Mouse (Mus musculus) heart, embryonic 13.5 days (tissue): ENCODE data around the gene Ttc21b. TPM values are rescaled to one million over a fixed set of nuclear protein-coding genes. Genes with fewer than 3 reads are reported as not detected.

Experiments
- ATAC-seq: fragments of 200-750 bp; cut with Nextera tagmentation; 2 replicates; pipeline ENCODE4 v1.8.0; 2017; ENCODE audit warnings: moderate TSS enrichment; ENCODE audit not compliant: insufficient number of reproducible peaks, low FRiP score, low TSS enrichment; ENCODE audit errors: extremely low read depth
- H3K27ac ChIP-seq: fragments of 300-500 bp; sonication (generic); replicated peaks from 2 replicates; pipeline ENCODE4 v1.5.1; 2015; ENCODE audit warnings: moderate library complexity, mild to moderate bottlenecking, inconsistent platforms
- H3K27me3 ChIP-seq: fragments of 300-500 bp; sonication (generic); replicated peaks from 2 replicates; pipeline ENCODE4 v1.6.1; 2015; ENCODE audit warnings: mild to moderate bottlenecking, inconsistent platforms
- H3K36me3 ChIP-seq: fragments of 300-500 bp; sonication (generic); 2 replicates; pipeline ENCODE4 v1.6.1; 2015; ENCODE audit warnings: mild to moderate bottlenecking, inconsistent platforms
- H3K4me1 ChIP-seq: fragments of 300-500 bp; sonication (generic); 2 replicates; pipeline ENCODE4 v1.6.1; 2015; ENCODE audit warnings: inconsistent platforms
- H3K4me2 ChIP-seq: fragments of 300-500 bp; sonication (generic); 2 replicates; pipeline ENCODE4 v1.6.1; 2015; ENCODE audit warnings: inconsistent platforms, mild to moderate bottlenecking, moderate library complexity
- H3K4me3 ChIP-seq: fragments of 300-500 bp; sonication (generic); 2 replicates; pipeline ENCODE4 v1.5.1; 2015; ENCODE audit warnings: moderate library complexity, mild to moderate bottlenecking, inconsistent platforms
- H3K9ac ChIP-seq: fragments of 300-500 bp; sonication (generic); 2 replicates; pipeline ENCODE4 v1.6.1; 2015; ENCODE audit warnings: inconsistent platforms, mild to moderate bottlenecking, moderate library complexity
- H3K9me3 ChIP-seq: fragments of 300-500 bp; sonication (generic); 2 replicates; pipeline ENCODE4 v1.6.1; 2016; ENCODE audit warnings: inconsistent platforms
- WGBS: fragments of 180-500 bp; shearing (Covaris S2); methylation state at CpG from one replicate; pipeline ENCODE4 v1.1.7; 2015; ENCODE audit warnings: mixed read lengths; 5-methylcytosine and 5-hydroxymethylcytosine counted together
- polyA plus RNA-seq: library from polyadenylated mRNA; unstranded; fragments of >200 nt; fragmentation: Nextera tagmentation; extraction: Ambion mirVana; gene quantifications from 2 replicates; pipeline ENCODE4 v1.2.1, GENCODE M21; 2015

Gene Ttc21b
- polyA plus RNA-seq, result 5.7 and 6.0 TPM in 2 replicates

DNA sequence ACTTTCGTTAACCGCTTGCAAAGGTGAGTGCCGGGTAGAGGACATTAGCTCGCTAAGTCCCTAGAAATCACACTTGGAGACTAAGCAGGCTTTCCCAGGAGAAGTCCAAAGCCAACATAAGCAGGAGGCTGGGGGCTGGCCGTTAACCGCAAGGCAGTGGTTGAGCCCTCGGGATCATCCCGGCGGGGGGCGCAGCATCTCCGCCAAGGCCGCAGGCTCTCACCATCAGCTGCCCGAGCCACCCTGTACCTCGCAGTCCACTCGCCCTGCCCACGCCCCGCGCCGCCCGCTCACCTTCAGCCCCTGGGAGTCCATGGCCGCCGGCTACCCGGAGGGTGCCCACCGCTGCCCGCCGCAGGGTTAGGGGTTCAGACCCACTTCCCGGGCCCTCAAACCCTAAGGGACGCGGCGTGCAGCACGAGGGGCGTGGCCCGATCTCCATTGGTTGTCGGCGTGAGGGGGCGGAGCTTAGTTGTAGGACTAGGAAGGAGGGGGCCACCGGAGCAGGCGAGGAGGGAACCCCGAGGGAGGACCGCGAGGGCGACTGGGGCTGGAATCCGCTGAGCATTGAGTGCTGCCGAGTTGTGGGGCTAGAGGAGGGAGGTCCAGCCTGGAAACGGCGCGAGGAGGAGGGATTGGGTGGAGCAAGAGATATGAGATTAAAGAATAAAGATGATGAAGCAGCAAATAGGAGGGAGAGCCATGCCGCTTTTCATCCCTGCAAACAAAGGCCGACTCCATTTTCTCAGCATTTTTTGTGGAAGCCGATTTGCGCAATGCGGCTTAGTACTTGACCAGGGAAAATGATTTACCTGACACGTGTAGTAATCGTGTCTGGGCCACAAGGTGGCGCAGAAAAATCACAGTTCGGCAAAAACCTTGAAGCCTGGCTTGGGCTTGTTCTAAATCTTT is at the start of gene Ttc21b:
TSS of gene Ttc21b (minus strand) at position 398 of the 912 bp plus-strand sequence.
- ATAC-seq, result peak; percentile 98
- Histone ChIP-seq H3K27me3 (no peaks in the 10 kb centered on the region; the same call in 1 of the 2 replicates), H3K4me3 (peak within 1 kb of the TSS; percentile 91), H3K4me2 (peak within 1 kb of the TSS; percentile 76), H3K27ac (peak within 1 kb of the TSS; percentile 51), H3K36me3 (peaks cover 7% of the 10 kb centered on the region), H3K9me3 (no peaks in the 10 kb centered on the region), H3K4me1 (peaks cover 17% of the 10 kb centered on the region), H3K9ac (peak within 1 kb of the TSS; percentile 84)
- under 1% methylated on average over 56 of the region's 56 CpGs for WGBS

DNA sequence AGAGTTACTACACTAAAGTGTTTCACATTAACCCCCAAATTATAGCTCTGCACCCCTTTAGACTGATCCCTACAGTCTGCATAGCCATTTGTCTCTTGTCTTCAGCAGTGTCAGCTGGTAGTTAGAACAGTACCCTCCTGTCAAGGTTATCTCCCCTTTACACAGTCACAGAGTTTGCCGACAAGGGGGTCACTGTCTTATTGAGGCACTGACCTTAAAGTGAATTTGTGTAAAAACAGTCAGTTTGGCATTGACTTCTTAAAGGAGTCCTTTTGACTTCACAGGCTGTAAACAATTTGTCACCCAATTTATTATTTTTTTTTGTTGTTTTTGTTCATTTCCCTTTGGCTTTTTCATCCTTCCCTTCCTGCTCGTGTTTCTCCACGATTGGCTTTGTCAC is 16.1 kb upstream of the Ttc21b start:
- H3K9me3 ChIP-seq, result no peaks in the 10 kb centered on the region
- WGBS, result 61% methylated on average over 3 of the region's 3 CpGs
- no peak overlapping the region for H3K27ac ChIP-seq
- no peak overlapping the region for H3K9ac ChIP-seq
- H3K4me2 ChIP-seq, result no peak overlapping the region
- H3K27me3 ChIP-seq, result no peaks in the 10 kb centered on the region
- no peak overlapping the region for H3K4me3 ChIP-seq
- no peak for ATAC-seq
- H3K4me1 ChIP-seq, result no peaks in the 10 kb centered on the region
- no peaks in the 10 kb centered on the region for H3K36me3 ChIP-seq

DNA sequence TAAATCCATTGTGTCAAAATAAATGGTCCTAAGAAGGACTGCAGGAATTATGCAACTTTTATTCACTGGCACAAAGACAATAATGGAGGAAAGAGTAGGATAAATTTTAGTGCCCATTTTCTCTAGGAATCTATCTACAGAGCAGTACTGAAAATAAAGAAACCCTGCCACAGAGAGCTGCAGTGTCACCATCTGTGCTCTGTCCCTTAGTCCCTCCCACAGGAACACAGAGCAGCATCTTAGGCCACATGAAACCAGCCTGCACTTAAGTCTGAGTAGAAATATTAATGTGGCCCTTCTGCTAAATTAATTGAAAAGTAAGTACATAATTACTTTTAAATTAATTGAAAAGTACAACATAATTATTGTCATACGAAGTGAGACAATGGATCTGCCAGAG is 12.4 kb downstream of the Ttc21b start:
- no peak overlapping the region for H3K4me2 ChIP-seq
- no peak for ATAC-seq
- H3K27me3 ChIP-seq, result no peaks in the 10 kb centered on the region
- H3K9me3 ChIP-seq, result no peaks in the 10 kb centered on the region
- no peak overlapping the region for H3K27ac ChIP-seq
- peaks cover 40% of the 10 kb centered on the region for H3K36me3 ChIP-seq
- no peak overlapping the region for H3K4me3 ChIP-seq
- no peak overlapping the region for H3K9ac ChIP-seq
- WGBS, result 78% methylated on average over 1 of the region's 1 CpGs
- H3K4me1 ChIP-seq, result no peaks in the 10 kb centered on the region

DNA sequence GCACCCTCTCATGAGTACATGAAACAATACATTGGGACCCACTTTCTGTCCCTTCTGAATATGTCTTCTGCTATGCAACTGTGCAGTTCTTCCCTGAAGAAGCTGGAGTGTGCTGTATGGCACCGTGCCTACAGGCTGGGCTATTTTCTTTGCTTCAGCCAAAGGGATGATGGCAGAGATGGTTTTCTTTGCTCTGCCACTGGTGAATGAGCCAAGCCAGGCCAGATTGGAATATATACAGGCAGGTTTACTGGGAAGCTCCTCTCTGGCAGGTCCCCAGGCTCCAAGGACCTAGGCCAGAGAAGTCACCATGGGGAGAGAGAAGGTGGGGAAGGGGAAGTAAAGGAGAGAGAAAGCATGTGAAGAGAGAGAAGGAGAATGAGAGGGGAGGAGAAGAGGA is 16.1 kb downstream of the Ttc21b start:
- Histone ChIP-seq H3K36me3 (peaks cover 33% of the 10 kb centered on the region), H3K27me3 (no peaks in the 10 kb centered on the region), H3K9me3 (no peaks in the 10 kb centered on the region), H3K4me1 (no peaks in the 10 kb centered on the region), H3K4me2 (no peak overlapping the region), H3K9ac (no peak overlapping the region), H3K4me3 (no peak overlapping the region), H3K27ac (no peak overlapping the region)
- ATAC-seq, result no peak
- WGBS, result 96% methylated on average over 1 of the region's 1 CpGs

DNA sequence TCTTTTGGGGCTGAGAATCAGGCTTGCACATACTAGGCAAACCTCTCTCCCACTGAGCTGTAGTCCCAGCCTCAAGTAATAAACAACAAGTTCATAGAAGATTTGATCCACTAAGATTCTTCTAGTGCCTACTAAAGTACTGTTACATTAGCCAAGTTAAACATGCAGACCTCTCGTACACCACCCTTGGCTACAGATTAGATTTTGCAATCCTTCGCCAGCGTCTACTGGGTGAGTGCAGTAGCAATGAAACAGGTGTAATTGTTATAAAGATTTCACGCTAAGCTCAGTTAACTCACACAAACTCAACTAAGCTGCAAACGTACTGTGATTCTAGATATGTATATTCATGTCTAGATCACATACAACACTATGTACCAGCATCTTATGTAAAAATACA is 17.5 kb downstream of the Ttc21b start:
- Histone ChIP-seq H3K36me3 (peaks cover 39% of the 10 kb centered on the region), H3K4me1 (no peaks in the 10 kb centered on the region), H3K9ac (no peak overlapping the region), H3K4me2 (no peak overlapping the region), H3K9me3 (no peaks in the 10 kb centered on the region), H3K27me3 (no peaks in the 10 kb centered on the region), H3K4me3 (no peak overlapping the region), H3K27ac (no peak overlapping the region)
- 82% methylated on average over 5 of the region's 5 CpGs for WGBS
- ATAC-seq, result no peak

DNA sequence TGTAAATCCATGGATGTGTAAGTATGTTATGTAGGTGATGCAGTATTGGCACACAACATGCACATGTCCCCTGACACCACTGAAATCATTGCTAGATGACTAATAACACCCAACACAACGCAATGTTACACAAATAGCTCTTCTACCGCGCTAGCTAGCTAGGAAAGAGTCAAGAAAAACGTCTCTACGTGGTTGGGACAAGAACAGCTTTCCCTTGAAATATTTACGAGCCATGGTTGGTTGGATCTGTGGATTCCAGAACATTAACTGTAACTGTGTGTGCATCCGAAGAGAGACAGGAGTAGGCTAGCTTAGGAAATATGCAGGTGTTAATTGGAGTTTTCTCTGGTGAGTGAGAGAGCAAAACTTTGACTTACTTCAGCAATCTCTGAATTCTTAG is 35.5 kb downstream of the Ttc21b start:
- H3K27me3 ChIP-seq, result no peaks in the 10 kb centered on the region
- no peak overlapping the region for H3K27ac ChIP-seq
- no peak overlapping the region for H3K9ac ChIP-seq
- no peak overlapping the region for H3K4me2 ChIP-seq
- H3K4me3 ChIP-seq, result no peak overlapping the region
- ATAC-seq, result no peak
- no peaks in the 10 kb centered on the region for H3K9me3 ChIP-seq
- H3K36me3 ChIP-seq, result peaks cover 36% of the 10 kb centered on the region
- 90% methylated on average over 7 of the region's 7 CpGs for WGBS
- H3K4me1 ChIP-seq, result no peaks in the 10 kb centered on the region

DNA sequence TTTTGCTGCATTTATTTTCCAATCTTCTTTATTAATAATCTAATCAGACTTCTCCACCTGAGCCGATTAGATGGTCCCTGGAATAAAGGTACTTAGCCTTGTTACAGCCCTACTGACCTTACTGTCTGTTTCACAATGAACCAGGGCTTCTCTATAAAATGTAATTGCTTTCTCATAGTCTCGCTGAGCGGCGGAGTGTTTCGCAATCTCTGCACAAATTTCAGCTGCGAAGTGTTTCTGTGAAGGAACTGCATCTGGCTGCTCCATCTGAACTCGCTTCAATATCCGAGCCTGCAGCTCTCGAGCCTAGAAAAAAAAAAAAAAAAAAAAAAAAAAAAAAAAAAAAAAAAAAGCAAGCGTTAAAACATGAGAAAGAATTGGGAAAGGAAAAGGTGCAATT is 46.5 kb downstream of the Ttc21b start:
- H3K27me3 ChIP-seq, result no peaks in the 10 kb centered on the region
- no peak overlapping the region for H3K9ac ChIP-seq
- H3K4me2 ChIP-seq, result no peak overlapping the region
- no peaks in the 10 kb centered on the region for H3K4me1 ChIP-seq
- H3K9me3 ChIP-seq, result no peaks in the 10 kb centered on the region
- 84% methylated on average over 10 of the region's 10 CpGs for WGBS
- ATAC-seq, result no peak
- H3K36me3 ChIP-seq, result peaks cover 44% of the 10 kb centered on the region
- H3K4me3 ChIP-seq, result no peak overlapping the region
- no peak overlapping the region for H3K27ac ChIP-seq

DNA sequence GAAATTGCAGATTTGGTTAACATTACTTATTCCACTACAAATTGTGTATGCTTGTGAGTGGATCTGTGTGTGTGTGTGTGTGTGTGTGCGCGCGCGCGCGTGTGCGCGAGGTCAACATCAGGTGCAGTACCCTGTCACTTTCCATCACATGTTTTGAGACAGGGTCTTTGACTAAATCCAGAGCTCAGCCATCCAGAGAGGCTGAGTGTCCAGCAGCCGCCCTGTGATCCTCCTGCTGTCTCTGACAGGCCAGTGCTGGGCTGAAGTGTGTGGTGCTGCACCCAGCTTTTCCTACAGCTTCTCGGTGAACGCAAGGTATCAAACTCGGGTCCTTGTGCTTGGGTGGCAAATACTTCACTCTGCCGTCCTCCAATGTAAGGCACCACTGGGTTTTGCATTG is 47.1 kb downstream of the Ttc21b start:
- Histone ChIP-seq H3K9me3 (no peaks in the 10 kb centered on the region), H3K27ac (no peak overlapping the region), H3K27me3 (no peaks in the 10 kb centered on the region), H3K4me1 (no peaks in the 10 kb centered on the region), H3K4me3 (no peak overlapping the region), H3K4me2 (no peak overlapping the region), H3K9ac (no peak overlapping the region), H3K36me3 (peaks cover 39% of the 10 kb centered on the region)
- ATAC-seq, result no peak
- WGBS, result 92% methylated on average over 13 of the region's 13 CpGs

DNA sequence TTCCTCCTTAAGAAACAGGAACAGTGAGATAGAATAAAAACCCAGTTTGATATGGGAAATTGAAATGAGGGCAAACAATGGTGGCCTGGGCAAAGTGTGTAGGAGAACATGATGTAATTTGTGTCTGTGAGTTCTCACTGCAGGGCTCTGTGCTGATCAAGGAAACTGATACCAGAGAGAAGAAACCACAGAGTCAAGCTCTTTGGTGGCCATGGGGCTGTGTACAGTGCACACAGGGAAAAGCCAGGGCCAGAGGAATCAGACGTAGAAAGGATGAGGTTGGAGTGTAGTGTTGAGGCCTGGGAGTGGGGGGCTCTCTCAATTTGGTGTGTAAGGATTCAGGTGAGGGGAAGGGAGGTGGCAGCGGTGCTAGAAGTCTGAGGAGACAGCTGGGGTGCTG is 49.6 kb downstream of the Ttc21b start:
- no peak overlapping the region for H3K4me2 ChIP-seq
- H3K27me3 ChIP-seq, result no peaks in the 10 kb centered on the region
- no peaks in the 10 kb centered on the region for H3K9me3 ChIP-seq
- WGBS, result 77% methylated on average over 2 of the region's 2 CpGs
- no peak overlapping the region for H3K4me3 ChIP-seq
- ATAC-seq, result no peak
- H3K4me1 ChIP-seq, result no peaks in the 10 kb centered on the region
- no peak overlapping the region for H3K9ac ChIP-seq
- H3K27ac ChIP-seq, result no peak overlapping the region
- peaks cover 37% of the 10 kb centered on the region for H3K36me3 ChIP-seq

DNA sequence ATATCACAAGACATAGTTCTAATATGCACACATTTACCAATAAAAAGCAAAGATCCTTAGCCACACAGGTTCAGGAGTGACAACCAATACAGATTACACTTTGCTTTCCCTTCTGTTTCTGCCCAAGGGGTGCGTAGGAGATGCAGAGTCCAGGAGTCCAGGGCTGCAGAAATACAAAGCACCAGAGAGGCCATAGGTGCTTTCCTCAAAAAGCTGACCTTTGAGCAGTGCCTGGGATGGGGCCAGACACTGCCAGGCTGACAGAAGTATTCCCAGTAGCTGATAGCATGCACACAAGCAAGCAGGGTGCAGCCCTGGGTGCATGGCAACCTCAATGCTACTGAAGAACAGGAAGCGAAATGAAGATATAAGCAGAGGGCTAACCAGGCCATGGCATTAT is 52.2 kb downstream of the Ttc21b start:
- Histone ChIP-seq H3K36me3 (peaks cover 51% of the 10 kb centered on the region), H3K4me1 (no peaks in the 10 kb centered on the region), H3K4me2 (no peak overlapping the region), H3K9me3 (no peaks in the 10 kb centered on the region), H3K9ac (no peak overlapping the region), H3K27ac (no peak overlapping the region), H3K4me3 (no peak overlapping the region), H3K27me3 (no peaks in the 10 kb centered on the region)
- WGBS, result 87% methylated on average over 2 of the region's 2 CpGs
- ATAC-seq, result no peak

DNA sequence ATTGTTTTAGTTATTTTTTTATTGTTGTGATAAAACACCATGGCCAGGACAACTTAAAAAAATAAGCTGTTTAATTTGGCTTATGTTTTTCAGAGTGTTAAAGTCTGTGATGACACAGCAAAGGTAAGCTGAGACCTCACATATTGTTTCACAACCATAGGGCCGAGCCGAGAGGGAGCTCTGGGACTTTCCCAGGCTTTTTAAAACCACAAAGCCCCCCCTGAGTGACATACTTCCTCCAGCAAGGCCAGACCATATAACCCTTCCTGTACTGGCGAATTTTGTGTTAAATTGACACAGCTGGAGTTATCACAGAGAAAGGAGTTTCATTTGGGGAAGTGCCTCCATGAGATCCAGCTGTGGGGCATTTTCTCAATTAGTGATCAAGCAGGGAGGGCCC is 56.2 kb downstream of the Ttc21b start:
- no peak overlapping the region for H3K4me2 ChIP-seq
- H3K9me3 ChIP-seq, result no peaks in the 10 kb centered on the region
- H3K4me1 ChIP-seq, result no peaks in the 10 kb centered on the region
- no peak overlapping the region for H3K4me3 ChIP-seq
- 61% methylated on average over 3 of the region's 3 CpGs for WGBS
- H3K9ac ChIP-seq, result no peak overlapping the region
- ATAC-seq, result no peak
- peaks cover 49% of the 10 kb centered on the region for H3K36me3 ChIP-seq
- no peaks in the 10 kb centered on the region for H3K27me3 ChIP-seq
- H3K27ac ChIP-seq, result no peak overlapping the region

DNA sequence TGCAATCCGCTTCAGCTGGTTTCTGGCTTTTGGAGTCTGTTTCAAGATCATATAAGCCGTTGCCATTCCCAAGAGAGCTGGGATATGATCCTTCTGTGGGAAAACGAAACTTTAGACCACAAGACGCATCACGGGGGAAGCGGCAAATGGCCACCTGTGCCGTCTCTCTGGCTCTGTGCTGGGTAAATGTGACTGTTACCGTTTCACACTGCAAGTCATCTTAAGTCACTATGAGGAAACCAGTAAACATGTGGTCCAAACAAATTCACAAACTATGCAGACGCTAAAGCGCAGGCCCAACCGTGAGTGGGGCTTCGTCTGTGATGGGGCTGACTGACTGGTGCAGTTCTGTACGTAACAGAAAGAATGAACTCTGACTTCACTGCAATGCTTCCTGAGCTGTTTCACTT is 64.7 kb downstream of the Ttc21b start:
- WGBS, result 84% methylated on average over 13 of the region's 13 CpGs
- H3K4me2 ChIP-seq, result no peak overlapping the region

More for the DNA sequence above, 64.7 kb downstream of the Ttc21b start:
- Histone ChIP-seq H3K9me3 (no peaks in the 10 kb centered on the region), H3K27me3 (no peaks in the 10 kb centered on the region), H3K27ac (no peak overlapping the region), H3K4me1 (no peaks in the 10 kb centered on the region), H3K4me3 (no peak overlapping the region), H3K9ac (no peak overlapping the region), H3K36me3 (peaks cover 27% of the 10 kb centered on the region; the same call in 1 of the 2 replicates)
- no peak for ATAC-seq
